Mouse (Mus musculus) kidney, adult 2 months (tissue): ENCODE measurements around the gene Rab1a.

Experiments used
- CTCF ChIP-seq: fragments of 200-500 bp; conservative IDR thresholded peaks from 2 replicates; pipeline ENCODE4 v1.5.1; 2011; ENCODE audit warnings: low read depth, mild to moderate bottlenecking, control low read depth, low read length, moderate library complexity, mixed read lengths; ENCODE audit not compliant: insufficient read depth, insufficient read length
- POLR2A ChIP-seq: fragments of 200-500 bp; IDR thresholded peaks from one replicate; pipeline ENCODE4 v1.6.1; 2011; ENCODE audit warnings: low read depth, low read length, control low read depth

GRCm38 (mm10) chr11:20239279-20239861, 38.1 kb downstream of the Rab1a start:
- TF ChIP-seq CTCF (no peak), POLR2A (no peak)
